Mouse (Mus musculus) brain, embryonic 14.5 days (tissue): ENCODE data around the gene Ano9.

Experiments used
- CTCF ChIP-seq: fragments of 200-500 bp; IDR thresholded peaks from 2 replicates; pipeline ENCODE4 v1.5.1; 2012; ENCODE audit warnings: inconsistent platforms, mild to moderate bottlenecking, moderate library complexity, borderline replicate concordance; ENCODE audit not compliant: insufficient read depth, insufficient read length; ENCODE audit errors: extremely low read depth
- POLR2A ChIP-seq: fragments of 200-500 bp; IDR thresholded peaks from 2 replicates; pipeline ENCODE4 v1.6.1; 2012; ENCODE audit warnings: mild to moderate bottlenecking, inconsistent platforms, borderline replicate concordance; ENCODE audit not compliant: poor library complexity, insufficient read depth, insufficient read length, severe bottlenecking; ENCODE audit errors: extremely low read depth

DNA sequence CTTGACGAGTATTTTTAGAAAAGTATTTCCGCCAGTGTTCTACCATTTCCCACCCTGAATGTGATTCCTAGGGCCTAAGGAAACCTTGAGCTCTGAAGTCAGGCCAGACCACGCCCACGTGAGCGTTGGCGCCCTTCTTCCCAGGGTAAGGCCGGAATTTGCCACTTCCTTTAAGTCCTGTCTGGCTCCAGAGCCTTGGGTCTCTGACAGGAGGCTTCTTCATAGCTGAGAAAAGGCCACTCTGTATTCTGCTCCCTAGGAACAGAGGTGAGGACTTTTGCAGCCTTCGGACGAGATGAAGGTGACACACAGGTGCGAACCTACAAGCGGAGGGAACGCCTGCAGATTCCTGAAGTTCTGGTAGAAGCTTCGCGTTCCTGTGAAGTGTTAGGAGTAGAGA is 4.6 kb upstream of the Ano9 start, which contains the start of gene Ptdss2:
- TF ChIP-seq POLR2A (no peak), CTCF (no peak)
